Mouse (Mus musculus): ENCODE data around the gene Tmprss11c. TPM values are rescaled to one million over a fixed set of nuclear protein-coding genes. Genes with fewer than 3 reads are reported as not detected.

Tmprss11c gene
- polyA plus RNA-seq (2014; fragmentation: Illumina TruSeq; extraction: RNeasy Lipid Tissue Mini Kit (QIAGEN cat#74804); ENCODE audit: low read depth, low replicate concordance), result not detected

GRCm38 (mm10) chr5:86289208-86289607 is at the start of gene Tmprss11c:
Gene Tmprss11c (minus strand): TSS chr5:86289308.

GRCm38 (mm10) chr5:86197801-86198200 is 91.3 kb downstream of the Tmprss11c start, which contains the start of gene Gnrhr:
Gene Gnrhr (minus strand): TSS chr5:86197901.

Other genes with a start within 250 kb of the Tmprss11c start
- gene Cenpc1, start 223.7 kb downstream of the Tmprss11c start, polyA plus RNA-seq (2014; fragmentation: Illumina TruSeq; extraction: RNeasy Lipid Tissue Mini Kit (QIAGEN cat#74804); ENCODE audit: low read depth, low replicate concordance), result 5.4 TPM
- gene Stap1, start 217.6 kb downstream of the Tmprss11c start, polyA plus RNA-seq (2014; fragmentation: Illumina TruSeq; extraction: RNeasy Lipid Tissue Mini Kit (QIAGEN cat#74804); ENCODE audit: low read depth, low replicate concordance), result 0.34 TPM
- 5.4 TPM for gene Uba6, start 116.5 kb downstream of the Tmprss11c start, polyA plus RNA-seq (2014; fragmentation: Illumina TruSeq; extraction: RNeasy Lipid Tissue Mini Kit (QIAGEN cat#74804); ENCODE audit: low read depth, low replicate concordance)
- 0.31 TPM for gene Gnrhr, start 91.4 kb downstream of the Tmprss11c start, polyA plus RNA-seq (2014; fragmentation: Illumina TruSeq; extraction: RNeasy Lipid Tissue Mini Kit (QIAGEN cat#74804); ENCODE audit: low read depth, low replicate concordance)
- not detected for gene Tmprss11d, start 84.1 kb upstream of the Tmprss11c start, polyA plus RNA-seq (2014; fragmentation: Illumina TruSeq; extraction: RNeasy Lipid Tissue Mini Kit (QIAGEN cat#74804); ENCODE audit: low read depth, low replicate concordance)
- gene Tmprss11a, start 179.7 kb upstream of the Tmprss11c start, polyA plus RNA-seq (2014; fragmentation: Illumina TruSeq; extraction: RNeasy Lipid Tissue Mini Kit (QIAGEN cat#74804); ENCODE audit: low read depth, low replicate concordance), result not detected
- gene Tmprss11g, start 229.3 kb upstream of the Tmprss11c start, polyA plus RNA-seq (2014; fragmentation: Illumina TruSeq; extraction: RNeasy Lipid Tissue Mini Kit (QIAGEN cat#74804); ENCODE audit: low read depth, low replicate concordance), result not detected

Data from heart, adult 10 weeks (tissue).